Mouse (Mus musculus): ENCODE results near the gene Chd5.

DNA sequence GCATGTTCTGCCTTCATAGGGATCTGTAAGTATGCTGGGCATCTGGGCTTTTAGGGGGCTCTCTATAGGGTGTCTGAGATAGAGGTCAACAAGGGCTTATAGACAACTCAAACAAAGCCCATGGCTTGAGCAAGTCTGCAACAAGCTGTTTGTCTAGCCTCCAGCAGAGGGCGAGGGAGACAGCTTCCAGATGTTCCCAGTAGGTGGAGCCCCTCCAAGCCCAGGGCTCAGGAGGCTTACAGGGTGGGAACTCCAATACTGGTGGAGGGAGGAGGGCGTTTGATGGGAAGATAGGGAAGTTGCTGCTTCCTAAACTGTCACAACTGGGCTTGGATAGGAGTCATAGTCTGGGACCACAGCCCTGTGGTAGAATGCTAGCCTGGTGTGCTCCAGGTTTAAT, 5.5 kb upstream of the Chd5 start:
- peak; percentile 95 for TF ChIP-seq CTCF (IDR thresholded peaks at IDR 0.05; ENCODE audit: low read depth)
- no peak for TF ChIP-seq EP300 (IDR thresholded peaks at IDR 0.05; ENCODE audit: low read depth)

Measured in liver, embryonic 14.5 days (tissue).